Mouse (Mus musculus): ENCODE measurements around the gene Bpifc. TPM values are rescaled to one million over a fixed set of nuclear protein-coding genes. Genes with fewer than 3 reads are reported as not detected.
A peak's percentile ranks its signal among the peaks of the same experiment; 100 is the strongest.
"Not testable (repeated sequence)": the region's sequence is repeated elsewhere in the genome, so short reads cannot be mapped to it uniquely, and the experiment has no call there.

Bpifc gene
- total RNA-seq (2021), result not detected
- long read RNA-seq, experiment 1, result 0 reads
- long read RNA-seq, experiment 2, result 0 reads

DNA sequence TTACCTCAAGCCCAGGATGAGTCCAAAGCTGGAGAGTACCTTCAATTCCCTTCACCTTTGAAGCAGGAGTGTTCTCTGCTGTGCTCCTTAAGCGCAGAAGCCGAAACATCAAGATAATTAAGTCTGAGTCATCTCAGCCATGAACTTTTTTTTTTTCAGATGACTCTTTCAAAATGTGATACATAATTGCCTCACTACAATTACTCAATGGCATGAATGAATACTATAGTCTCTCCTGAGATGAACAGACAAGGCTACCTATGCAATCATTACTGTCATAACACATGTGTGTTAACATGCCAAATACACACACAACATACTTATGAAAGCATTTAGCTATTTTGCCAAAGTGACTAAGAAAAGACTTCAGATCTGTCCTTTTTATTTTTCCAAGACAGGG is at the start of gene Bpifc:
Gene Bpifc, minus strand, starts transcription at position 115 of the 400 bp plus-strand sequence.
- DNase-seq, result no peak
- intact Hi-C loops (cut with DNase I; ENCODE audit: low total_unique reads), result no loop called here

DNA sequence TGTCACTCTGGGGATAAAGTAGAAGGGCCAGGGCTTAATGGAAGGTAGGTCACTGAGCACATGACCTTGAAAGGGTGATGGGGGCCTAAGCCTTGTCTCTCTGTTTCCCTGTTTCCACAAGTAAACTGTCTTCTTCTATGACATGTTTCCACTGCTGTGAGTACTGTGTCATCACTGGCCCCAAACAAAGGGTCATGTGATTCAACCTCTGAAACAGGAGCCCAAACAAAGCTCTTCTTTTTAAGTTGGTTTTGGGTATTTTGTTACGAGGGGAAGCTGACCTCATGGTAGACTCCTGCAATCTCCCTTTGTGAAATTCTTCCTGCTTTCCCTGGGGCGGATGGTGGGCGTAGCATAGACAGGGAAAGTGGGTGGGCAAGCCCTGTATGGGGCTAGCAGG is 48.6 kb upstream of the Bpifc start:
- intact Hi-C loops (cut with DNase I; ENCODE audit: low total_unique reads), result no loop called here
- DNase-seq, result no peak

DNA sequence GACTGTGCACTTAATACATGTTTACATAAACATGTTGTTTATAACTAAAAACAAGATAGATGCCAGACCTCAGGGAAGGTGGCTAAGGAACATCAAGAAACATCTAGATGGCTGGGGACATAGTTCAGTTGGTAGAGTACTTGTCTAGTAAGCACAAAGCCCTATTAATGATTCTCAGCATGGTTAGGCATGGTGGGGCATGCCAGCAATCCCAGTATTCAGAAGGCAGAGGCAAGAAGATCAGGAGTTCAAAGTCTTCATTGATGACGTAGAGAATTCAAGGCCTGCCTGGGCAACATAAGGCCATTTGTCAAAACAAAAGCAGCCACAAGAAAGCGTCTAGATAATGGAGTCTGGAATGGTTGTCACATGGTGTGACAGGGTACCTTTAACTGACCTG is 46.0 kb upstream of the Bpifc start:
- intact Hi-C loops (cut with DNase I; ENCODE audit: low total_unique reads), result no loop called here
- no peak for DNase-seq

DNA sequence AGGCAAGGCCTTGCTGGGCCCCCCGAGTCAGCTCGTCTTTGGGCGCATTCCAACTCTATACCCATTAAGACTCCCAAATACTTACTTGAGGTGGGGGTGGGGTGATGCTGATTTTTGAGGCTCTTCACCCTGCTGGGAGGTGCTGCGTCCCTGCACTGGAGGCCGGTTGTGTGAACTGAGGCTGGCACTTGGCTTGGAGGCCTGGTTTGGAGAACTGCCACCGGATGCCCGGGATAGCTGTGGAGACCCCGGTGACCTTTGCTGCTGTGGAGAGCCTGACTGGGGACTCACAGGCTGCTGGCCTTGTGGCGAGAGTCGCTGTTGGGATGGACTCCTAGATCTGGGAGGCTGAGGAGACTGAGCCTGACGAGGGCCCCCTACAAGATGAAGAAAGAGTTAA is 45.6 kb upstream of the Bpifc start:
- intact Hi-C loops (cut with DNase I; ENCODE audit: low total_unique reads), result no loop called here
- DNase-seq, result no peak

DNA sequence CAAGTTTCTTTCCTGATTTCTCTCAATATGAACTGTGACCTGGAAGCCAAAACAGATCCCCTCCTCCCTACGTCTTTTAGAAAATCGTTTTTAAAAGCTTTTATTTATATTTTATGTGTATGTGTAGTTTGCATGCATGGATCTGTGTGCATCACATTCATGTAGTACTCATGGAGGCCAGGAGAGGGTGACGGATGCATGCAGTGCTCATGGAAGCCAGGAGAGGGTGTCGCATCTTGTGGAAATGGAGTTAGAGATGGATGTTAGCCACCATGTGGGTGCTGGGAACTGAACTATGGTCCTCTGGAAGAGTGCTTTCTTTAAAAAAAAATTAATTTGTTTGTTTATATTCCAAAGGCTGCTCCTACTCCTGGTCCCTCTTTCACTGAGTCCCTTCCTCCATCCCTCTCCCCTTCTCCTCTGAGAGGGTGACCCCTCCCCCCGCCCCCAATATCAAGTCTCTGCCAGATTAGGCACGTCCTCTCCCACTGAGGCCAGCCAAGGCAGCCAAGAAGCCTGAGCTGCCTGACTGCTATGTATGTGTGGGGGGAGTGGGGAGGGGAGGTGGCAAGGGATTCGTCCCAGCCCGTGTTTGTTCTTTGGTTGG is 44.7 kb upstream of the Bpifc start:
- no peak for DNase-seq
- intact Hi-C loops (cut with DNase I; ENCODE audit: low total_unique reads), result no loop called here

DNA sequence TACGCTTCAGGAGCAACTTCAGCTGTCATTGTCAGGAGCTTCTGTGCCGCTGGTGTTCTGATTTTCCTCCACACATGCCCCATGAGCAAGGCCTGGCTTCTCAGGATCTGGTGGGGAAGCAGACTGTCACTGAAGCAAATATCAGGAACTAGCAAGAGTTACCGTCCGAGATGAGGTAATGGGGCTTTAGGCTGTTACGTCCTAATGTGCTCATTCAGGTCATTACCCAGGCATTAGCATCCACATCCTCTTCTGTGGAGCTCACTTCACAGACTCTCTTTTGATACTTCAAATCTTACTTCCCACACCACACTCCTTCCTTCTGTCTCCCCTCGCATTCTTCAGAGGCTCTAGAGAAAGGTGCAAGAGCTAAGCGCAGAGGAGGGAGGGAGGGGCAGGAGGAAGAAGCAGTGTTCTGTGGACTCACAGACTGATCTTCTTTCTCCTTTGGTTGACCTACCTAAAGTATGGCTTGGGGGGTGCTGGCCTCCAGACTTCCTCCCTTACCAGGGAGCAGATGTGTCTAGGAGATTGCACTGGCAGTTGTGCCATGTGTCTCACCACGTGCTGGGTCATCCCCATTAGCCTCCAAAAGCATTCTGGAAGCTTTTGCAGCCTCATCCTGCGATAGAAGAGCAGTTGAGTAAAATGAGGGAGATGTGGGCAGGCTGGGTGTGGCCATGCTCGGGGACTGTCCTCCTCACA is 41.3 kb upstream of the Bpifc start:
- DNase-seq, result no peak
- intact Hi-C loops (cut with DNase I; ENCODE audit: low total_unique reads), result no loop called here

DNA sequence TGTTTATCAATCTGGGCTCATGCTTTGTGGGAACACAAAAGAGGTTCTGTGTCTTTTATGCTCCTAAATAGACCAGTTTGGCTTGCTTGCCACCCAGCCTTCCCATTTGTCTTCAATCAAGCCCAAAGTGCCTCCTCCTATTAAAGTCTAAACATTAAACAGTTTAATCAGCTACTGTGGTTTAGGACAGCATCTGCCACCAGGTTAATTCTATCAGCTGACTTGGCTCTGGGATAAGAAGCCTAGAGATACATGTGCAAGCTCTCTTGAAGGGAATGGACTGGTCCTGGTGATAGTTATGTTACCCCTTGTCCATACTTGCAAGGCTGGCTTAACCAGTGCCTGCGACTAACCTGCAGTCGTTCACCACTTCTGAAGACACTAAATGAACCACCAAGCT is 38.8 kb upstream of the Bpifc start:
- intact Hi-C loops (cut with DNase I; ENCODE audit: low total_unique reads), result no loop called here
- DNase-seq, result no peak

DNA sequence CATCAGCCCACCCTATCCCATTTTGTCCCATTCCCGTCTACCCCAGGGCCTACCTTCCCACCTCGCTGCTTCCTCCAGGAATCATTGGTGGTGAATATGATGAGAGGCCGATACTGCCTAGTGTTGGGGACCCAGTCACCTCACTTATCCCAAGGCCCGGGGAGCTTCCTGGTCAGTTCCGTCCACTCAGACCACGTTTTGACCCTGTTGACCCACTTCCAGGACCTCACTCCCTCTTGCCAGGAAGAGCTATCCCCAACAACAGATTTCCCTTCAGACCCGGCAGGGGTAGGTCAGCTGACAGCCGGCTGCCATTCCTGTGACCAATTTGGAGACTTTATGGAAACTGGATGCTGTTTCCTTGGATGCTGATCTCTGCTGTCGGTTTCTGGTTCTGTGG is 36.1 kb upstream of the Bpifc start:
- intact Hi-C loops (cut with DNase I; ENCODE audit: low total_unique reads), result no loop called here
- no peak for DNase-seq

DNA sequence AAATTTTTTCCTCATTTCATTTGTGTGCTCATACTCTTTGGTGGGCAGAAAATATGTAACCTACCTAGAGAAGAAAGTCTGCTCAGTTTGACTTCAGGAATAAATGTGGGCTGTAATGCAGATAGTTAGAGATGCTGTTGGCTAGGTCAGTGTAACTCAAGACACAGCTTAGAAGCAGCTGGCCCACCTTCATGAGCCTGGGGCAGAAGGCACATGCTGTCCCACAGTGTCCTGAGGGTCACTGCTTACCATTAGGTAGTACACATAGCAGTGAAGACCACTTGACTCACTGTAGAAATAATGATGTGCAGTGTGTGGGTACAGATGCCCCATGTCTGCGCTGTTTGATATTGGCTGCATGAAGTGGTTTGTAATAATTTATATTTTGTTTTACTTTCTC is 34.7 kb upstream of the Bpifc start:
- intact Hi-C loops (cut with DNase I; ENCODE audit: low total_unique reads), result no loop called here
- no peak for DNase-seq

DNA sequence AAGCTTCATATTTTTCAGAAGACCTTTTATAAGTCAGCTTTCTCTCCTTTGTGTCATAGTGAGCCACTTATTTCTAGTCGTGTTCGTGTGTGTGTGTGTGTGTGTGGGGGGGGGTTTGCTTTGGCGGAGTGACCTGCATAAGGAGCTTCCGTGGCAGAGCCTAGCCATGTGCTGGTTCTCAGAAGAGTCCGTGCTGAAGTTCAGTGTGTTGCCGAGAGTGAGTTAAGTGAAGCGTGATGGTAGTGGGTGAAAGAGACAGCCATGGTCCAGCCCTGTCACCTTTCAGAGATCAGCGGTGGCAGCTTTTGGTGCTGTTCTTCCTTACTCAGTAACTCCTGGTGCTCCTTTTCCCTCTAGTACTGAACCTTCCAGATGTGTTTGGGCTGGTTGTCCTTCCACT is 32.4 kb upstream of the Bpifc start:
- DNase-seq, result no peak
- intact Hi-C loops (cut with DNase I; ENCODE audit: low total_unique reads), result no loop called here

DNA sequence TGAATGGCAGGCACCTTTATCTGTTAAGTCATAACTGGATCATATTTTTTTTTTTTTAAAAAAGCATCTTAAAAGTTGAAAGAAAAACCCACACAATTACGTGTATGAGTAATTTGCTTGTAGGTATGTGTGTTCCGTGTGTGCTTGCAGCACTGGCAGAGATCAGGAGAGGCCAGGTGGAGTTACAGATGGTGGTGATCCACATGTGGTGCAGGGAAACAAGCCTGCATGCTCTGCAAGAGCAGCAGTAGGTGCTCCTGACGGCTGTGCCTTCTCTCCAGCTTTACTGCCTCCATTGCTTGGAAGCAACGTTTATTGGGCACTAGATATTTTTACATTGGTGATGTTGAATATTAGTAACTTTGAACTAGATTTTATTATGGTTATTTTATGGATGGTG is 32.0 kb upstream of the Bpifc start:
- DNase-seq, result no peak
- intact Hi-C loops (cut with DNase I; ENCODE audit: low total_unique reads), result no loop called here

DNA sequence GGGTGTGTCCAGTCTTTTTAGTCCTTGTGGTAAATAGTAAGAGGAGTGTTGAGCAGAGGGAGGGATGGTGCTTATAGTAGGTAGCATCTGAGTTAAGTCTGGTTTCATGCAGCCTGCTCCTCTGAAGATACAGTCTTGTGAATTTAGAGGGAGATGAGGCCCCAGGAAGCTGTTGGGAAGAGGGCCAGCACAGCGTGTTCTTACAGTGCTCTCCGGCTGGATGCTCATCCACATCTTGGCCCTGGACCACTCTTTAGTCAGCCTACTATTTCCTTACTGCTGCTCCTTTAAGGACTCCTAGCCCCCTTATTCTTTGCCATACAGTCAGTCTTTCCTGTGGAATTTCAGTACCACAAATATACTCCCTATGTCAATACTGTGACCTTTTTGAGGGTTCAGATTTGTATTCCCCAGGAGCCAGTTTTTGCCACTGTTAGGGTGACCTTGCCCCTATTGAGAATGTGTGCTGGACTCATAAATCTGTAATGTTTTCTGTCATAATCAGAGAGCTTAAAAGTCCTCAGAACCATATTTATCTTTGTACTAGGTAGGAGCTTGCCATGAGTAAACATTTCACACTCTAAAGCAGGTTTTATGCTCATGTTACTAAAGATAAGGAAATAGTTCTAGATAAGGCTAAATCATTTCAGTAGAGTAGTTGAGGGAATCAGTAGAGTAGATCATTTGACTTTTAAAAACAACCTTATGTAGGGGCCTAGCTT is 22.5 kb upstream of the Bpifc start:
- intact Hi-C loops (cut with DNase I; ENCODE audit: low total_unique reads), result no loop called here
- no peak for DNase-seq

DNA sequence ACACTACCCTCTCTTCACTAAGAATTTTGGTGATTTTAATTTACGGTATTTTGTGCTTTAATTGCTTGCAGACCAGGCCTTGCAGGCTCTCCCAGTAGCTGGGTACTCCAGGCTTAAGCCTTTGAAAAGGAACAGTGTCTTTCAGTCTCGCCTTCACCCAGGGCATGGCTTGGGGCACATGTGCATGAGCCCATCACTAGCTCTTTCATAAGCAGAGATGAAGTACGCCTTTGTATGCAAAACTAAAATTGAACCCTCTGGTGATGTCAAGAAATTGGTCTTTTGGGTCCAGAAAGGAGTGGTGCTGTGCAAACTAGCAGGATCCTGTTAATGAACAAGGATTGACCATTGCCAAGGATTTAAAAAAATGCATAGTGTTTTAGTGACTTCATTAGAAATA is 20.8 kb upstream of the Bpifc start:
- DNase-seq, result no peak
- intact Hi-C loops (cut with DNase I; ENCODE audit: low total_unique reads), result no loop called here

DNA sequence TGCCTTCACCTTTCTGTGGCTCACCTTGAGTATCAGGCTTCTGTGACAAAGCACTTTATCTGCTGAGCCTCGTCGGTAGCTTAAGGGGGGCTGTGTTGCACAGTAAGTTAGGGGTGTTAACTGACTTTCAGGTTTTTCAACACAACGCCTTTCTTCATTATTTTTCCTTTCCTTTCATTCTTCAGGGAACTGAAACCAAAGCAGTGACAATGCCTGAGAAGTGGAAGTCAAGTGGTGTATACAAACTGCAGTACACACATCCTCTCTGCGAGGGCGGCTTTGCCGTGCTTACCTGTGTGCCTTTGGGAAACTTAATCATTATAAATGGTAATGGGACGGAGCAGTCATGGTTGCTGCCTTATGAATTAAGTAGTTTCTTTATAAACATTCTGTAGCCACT is 19.0 kb upstream of the Bpifc start:
- intact Hi-C loops (cut with DNase I; ENCODE audit: low total_unique reads), result no loop called here
- DNase-seq, result no peak

DNA sequence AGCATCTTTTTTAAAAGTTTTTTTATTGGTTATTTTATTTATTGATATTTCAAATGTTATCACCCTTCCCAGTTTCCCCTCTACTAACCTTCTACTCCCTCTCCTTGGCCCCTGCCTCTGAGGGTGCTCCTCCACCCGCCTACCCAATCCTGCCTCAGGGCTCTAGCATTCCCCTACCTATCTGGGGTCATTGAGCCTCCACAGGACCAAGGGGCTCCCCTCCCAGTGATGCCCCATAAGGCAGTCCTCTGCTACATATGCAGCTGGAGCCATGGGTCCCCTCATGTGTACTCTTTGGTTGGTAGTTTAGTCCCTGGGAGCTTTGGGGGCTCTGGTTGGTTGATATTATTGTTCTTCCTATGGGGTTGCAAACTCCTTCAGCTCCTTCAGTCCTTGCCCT is 15.1 kb upstream of the Bpifc start:
- intact Hi-C loops (cut with DNase I; ENCODE audit: low total_unique reads); DNase-seq: not testable (repeated sequence)

DNA sequence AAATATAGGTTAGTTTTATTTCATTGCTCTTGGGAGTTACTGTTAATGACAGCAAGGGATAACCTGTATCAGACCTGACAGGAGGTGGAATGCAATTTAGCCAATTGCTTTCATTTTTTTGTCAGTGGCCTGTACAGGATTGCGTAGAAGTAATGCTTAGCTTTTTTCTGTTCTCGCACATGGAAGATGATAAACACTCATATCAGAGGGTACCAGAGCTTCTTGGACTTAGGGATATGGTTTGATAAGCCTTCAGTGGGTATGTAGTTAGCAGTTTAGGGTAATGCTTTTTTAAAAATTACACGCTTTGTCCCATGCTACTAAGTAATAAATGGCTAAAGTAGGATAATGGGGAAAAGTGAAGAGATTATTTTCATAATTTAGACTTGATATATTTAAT is 14.7 kb upstream of the Bpifc start:
- DNase-seq, result no peak
- intact Hi-C loops (cut with DNase I; ENCODE audit: low total_unique reads), result no loop called here

DNA sequence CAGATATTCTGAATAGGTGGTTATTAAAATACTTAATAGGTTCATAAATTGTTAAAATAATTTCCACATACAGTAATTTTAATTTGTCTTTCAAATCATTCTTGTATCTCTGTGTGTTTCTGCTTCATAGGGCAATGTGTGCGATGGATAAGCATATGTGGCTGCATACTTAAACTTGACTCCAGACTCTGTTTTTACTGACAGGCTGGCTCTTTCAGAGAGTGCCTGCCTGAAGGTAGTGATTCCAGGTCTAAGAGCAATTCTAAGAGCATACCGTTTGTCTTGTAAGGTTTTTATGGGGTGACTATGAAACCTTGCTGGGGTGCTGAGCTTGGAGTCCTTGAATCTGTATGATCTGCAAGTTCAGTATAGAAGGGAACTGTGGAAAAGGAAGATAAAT is 14.2 kb upstream of the Bpifc start:
- no peak for DNase-seq
- intact Hi-C loops (cut with DNase I; ENCODE audit: low total_unique reads), result no loop called here

DNA sequence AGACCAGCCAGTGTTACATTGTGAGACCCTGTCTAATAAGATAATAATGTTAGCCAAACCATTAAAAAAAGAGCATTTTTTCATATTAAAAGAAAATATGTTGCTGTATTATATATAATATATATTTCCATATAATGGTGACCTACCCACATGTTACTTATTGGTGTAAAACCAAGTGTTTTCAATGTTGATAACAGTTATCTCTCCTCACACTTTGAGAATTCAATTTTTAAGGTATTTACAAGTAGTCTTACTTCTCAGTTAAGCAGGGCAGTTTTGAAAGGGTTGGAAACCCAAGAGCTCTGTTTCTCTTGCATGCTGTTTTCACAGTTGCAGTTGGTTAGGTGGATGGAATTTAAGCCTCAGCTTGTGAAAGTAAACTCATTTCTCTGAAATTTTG is 11.5 kb upstream of the Bpifc start:
- DNase-seq, result no peak
- intact Hi-C loops (cut with DNase I; ENCODE audit: low total_unique reads), result no loop called here

DNA sequence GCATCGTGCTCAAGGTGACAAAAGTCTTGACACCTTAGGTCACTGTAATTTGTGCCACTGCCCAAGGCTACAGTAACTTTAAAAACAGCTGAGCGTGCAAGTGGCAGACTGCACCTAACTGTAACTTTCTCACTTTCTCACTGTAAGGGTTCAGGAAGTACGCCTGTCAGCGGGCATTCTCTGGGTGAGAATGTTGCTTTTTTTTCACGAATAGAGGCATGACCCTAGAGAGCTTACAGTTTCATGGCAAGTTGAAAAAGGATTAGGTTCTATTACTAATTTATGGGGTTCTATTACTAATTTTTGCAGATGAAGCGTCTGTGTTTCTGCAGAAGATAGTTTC is 10.8 kb upstream of the Bpifc start:
- intact Hi-C loops (cut with DNase I; ENCODE audit: low total_unique reads), result no loop called here

DNA sequence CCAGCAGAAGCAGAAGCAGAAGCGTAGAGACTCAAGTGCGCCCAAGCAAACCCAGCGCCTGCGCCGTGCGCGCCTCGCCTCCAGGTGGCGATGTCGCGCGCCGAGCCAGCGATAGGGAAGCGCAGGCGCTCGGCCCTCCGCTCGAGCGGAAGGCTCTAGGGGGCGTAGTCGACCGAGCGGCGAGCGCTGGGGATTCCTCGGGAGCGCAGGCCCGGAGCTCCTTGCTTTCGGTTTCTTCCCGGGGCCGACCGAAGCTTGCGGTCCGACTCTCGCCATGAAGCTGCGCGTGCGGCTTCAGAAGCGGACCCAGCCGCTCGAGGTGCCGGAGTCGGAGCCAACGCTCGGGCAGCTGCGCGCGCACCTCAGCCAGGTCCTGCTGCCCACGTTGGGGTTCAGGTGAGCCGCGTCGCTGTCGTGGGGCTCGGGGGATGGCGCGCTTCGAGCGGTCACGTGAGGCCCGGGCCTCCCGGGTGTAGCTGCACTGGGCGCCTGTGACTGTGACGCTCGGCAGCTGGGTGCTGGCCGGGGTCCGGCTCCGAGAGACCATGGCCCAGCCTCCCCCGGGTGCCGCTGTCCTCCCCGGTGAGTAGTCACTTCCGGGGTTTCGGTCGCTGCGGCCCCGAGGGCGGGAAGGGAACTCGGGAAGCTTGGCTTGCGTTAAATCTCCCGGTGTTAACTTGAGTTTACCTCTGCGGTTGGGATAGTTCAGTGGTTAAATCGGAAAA is 10.2 kb upstream of the Bpifc start, which contains the start of gene Fbxo7:
Gene Fbxo7, plus strand, starts transcription at position 224 of the 725 bp plus-strand sequence.
- intact Hi-C loops (cut with DNase I; ENCODE audit: low total_unique reads), result no loop called here
- DNase-seq, result peak; percentile 92

More for the DNA sequence above, 10.8 kb upstream of the Bpifc start:
- no peak for DNase-seq

DNA sequence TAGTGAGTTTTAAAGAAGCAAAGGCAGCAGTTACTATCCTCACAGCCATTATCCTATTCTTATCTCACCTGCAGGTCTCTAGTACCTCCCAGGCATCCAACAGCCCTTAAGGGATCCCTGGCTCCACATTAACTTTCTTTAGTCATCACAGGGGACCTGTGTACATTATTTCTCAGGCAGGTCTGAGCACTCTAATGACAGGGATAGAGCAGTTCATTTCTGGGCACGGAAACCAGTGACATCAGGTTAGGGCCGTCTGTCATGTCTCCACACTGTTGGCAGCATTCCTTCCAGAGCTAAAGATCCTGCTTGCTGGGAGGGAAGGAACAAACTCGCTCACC is 9.7 kb upstream of the Bpifc start:
- no peak for DNase-seq
- intact Hi-C loops (cut with DNase I; ENCODE audit: low total_unique reads), result no loop called here
